Mouse (Mus musculus): ENCODE data around the gene Strn3.
"Not testable (repeated sequence)": the region's sequence is repeated elsewhere in the genome, so short reads cannot be mapped to it uniquely, and the experiment has no call there.

Strn3 gene

DNA sequence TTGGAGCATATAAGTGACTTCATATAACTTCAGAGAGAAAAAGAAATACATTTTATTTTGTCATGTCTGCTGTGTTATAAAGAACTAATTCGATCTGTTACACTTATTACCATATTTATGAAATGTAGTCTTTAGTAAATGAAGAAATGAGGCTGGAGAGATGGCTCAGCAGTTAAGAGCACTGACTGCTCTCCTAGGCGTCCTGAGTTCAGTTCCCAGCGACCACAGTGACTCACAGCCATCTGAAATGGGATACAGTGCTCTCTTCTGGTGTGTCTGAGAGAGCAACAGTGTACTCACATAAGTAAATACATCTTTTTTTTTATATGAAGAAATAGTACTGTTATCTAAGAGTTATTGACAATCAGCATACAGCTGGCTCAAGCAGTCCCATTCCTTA is 1.7 kb upstream of the Strn3 start:
- no peak for DNase-seq (ENCODE audit: low spot score in 2 of 2)

DNA sequence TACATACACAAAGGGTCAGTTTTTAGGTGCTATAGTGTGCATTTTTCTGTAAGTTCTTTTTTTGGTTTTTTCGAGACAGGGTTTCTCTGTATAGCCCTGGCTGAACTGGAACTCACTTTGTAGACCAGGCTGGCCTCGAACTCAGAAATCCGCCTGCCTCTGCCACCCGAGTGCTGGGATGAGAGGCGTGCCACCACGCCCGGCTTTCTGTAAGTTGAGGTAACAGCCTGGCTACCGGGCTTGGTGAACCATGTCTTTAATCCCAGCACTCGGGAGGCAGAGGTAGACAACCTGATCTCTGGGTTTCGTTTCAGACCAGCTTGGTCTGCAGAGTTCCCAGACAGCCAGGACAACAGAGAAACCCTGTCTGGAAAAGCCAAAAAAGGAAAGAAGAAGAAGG is 1.2 kb upstream of the Strn3 start:
- not testable (repeated sequence) for DNase-seq (ENCODE audit: low spot score in 2 of 2)

- DNase-seq (ENCODE audit: low spot score in 2 of 2), result peak; percentile 68 to 72
Observed at GRCm38 (mm10) chr12:51690893-51691844, 528 bp downstream of the Strn3 start, which contains the start of gene Ap4s1. Ap4s1 (plus strand) TSS chr12:51691033.

GRCm38 (mm10) chr12:51688546-51688945 is 3.2 kb downstream of the Strn3 start:
- no peak for DNase-seq (ENCODE audit: low spot score in 2 of 2)

- DNase-seq (ENCODE audit: low spot score in 2 of 2), result no peak
Observed at GRCm38 (mm10) chr12:51678844-51679243, 12.9 kb downstream of the Strn3 start.

GRCm38 (mm10) chr12:51676442-51676841 is 15.3 kb downstream of the Strn3 start:
- DNase-seq (ENCODE audit: low spot score in 2 of 2), result no peak

DNA sequence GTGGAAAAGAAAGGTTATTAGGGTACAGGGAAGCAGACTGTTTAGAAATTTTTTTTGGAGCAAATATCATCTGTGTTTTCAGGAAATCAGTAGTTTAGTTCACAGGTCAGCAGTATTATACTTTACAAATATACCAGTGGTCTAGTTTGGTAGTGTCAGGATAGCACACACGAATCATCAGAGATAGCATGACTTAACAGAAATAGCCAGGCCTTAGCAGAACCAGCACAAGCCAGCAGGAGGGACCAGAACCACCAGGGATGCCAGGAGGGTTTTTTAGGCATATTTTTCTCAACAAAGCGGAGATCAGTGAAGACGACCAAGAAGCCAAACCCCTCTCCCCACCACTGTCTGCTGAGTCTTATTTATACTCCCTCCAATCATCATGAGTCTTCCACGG is 18.4 kb downstream of the Strn3 start:
- no peak for DNase-seq (ENCODE audit: low spot score in 2 of 2)

- no peak for DNase-seq (ENCODE audit: low spot score in 2 of 2)
Observed at GRCm38 (mm10) chr12:51671231-51671891, 20.3 kb downstream of the Strn3 start.

- no peak for DNase-seq (ENCODE audit: low spot score in 2 of 2)
Observed at GRCm38 (mm10) chr12:51666708-51667430, 24.8 kb downstream of the Strn3 start.

DNA sequence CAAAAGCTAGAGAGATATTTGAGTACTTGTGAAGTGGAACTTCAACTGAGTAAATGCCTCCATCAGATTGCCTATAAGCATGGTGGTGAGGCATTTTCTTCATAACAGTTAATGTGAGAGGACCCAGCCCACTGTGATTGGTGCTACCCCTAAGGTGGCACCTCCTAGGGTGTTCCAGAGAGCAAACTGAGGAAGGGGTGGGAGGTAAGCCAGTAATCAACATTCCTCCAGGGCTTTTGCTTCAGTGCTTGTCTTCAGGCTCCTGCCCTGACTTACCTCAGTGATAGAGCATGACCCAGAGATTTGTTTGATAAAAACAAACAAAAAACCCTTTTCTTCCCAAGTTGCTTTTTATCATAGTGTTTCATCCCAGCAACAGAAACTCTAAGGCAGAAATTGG is 27.8 kb downstream of the Strn3 start:
- no peak for DNase-seq (ENCODE audit: low spot score in 2 of 2)

GRCm38 (mm10) chr12:51663011-51663410 is 28.7 kb downstream of the Strn3 start:
- no peak for DNase-seq (ENCODE audit: low spot score in 2 of 2)

- no peak for DNase-seq (ENCODE audit: low spot score in 2 of 2)
Observed at GRCm38 (mm10) chr12:51655944-51656465, 35.7 kb downstream of the Strn3 start.

- DNase-seq (ENCODE audit: low spot score in 2 of 2), result not testable (repeated sequence)
Observed at GRCm38 (mm10) chr12:51649401-51649800, 42.3 kb downstream of the Strn3 start.

GRCm38 (mm10) chr12:51641871-51642270 is 49.8 kb downstream of the Strn3 start:
- no peak for DNase-seq (ENCODE audit: low spot score in 2 of 2)

GRCm38 (mm10) chr12:51636689-51637470 is 54.8 kb downstream of the Strn3 start:
- no peak for DNase-seq (ENCODE audit: low spot score in 2 of 2)

GRCm38 (mm10) chr12:51636260-51636659 is 55.4 kb downstream of the Strn3 start:
- no peak for DNase-seq (ENCODE audit: low spot score in 2 of 2)

DNA sequence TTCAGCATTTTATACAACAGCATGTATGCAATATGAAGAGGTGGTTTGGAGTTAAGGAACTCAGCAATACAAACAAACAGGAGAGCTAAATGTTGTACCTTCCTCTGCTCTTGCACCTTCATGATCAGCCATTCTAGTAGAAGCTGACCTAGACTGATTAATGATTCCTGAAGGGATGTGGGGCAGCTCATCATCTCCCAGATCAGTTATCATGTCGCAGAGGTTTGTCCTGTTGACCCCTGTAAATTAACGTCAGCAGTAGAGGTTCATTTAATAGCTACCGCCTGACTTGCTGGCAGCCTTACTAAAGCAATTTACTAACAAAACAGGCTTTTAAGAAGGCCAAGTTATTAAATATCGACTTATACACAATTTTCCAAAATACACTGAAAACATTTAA is 58.2 kb downstream of the Strn3 start:
- no peak for DNase-seq (ENCODE audit: low spot score in 2 of 2)

- DNase-seq (ENCODE audit: low spot score in 2 of 2), result no peak
Observed at GRCm38 (mm10) chr12:51623366-51623694, 68.4 kb downstream of the Strn3 start.

- no peak for DNase-seq (ENCODE audit: low spot score in 2 of 2)
Observed at GRCm38 (mm10) chr12:51622670-51623365, 68.9 kb downstream of the Strn3 start.

DNA sequence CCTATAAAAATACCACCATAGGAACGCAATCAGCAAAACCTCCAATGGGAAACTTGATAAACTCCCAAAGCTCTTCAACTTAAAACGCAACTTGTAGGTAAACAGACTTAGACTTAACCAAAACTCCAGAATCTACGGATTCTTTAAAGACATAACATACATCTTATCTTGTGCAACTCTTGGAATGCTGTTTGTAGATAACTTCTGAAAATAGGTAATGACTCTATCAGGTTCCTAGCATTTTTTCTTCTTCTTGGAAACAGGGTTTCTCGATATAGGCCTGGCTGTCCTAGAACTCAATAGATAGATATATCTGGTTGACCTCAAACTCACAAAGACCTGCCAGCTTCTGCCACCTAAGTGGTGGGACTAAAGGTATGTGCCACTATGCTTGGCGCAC is 70.5 kb downstream of the Strn3 start:
- no peak for DNase-seq (ENCODE audit: low spot score in 2 of 2)

DNA sequence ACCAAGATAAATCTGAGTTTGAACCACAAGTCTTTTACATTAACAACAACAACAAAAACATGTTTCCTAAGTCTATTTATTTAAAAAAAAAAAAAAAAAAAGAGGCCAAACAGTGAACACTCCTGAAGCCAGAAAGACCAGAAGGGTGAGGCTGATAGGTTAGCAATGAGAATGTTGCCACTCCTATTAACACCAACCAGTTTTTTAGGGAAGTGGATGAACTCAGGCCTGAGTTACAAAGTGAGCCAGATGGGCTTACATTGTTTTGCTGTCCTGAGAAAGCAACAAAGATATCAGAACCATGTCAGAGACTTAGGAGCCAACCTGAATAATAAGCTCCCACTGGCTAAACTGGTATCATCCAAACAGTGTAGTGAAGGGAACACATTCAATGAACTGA is 71.1 kb downstream of the Strn3 start:
- DNase-seq (ENCODE audit: low spot score in 2 of 2), result no peak
